7 mouse cellular contexts compared by ENCODE assay signal in genomic region chr9:57504381-57504700, GRCm38 (mm10). TPM values are rescaled to one million over a fixed set of nuclear protein-coding genes. Genes with fewer than 3 reads are reported as not detected.
A peak's percentile ranks its signal among the peaks of the same experiment; 100 is the strongest.
DNase-seq lines count a peak whose midpoint lies in the region; ATAC-seq and TF ChIP-seq lines count a peak whose summit lies in the region.

No protein-coding gene starts in this region.

- peak; percentile 34 for DNase-seq in adrenal gland, adult 8-10 months
- DNase-seq in embryo, embryonic 10 days (ENCODE audit: low spot score) = peak; percentile 56
- DNase-seq in heart, adult 9 months (ENCODE audit: low spot score in 2 of 2) = peak; percentile 42 to 44
- DNase-seq in kidney, adult 2 months = peak; percentile 73
- DNase-seq in liver, embryonic 14.5 days (ENCODE audit: low read depth in 3 of 3, low spot score in 3 of 3) = no peak
- DNase-seq in neural tube, embryonic 10.5 days (ENCODE audit: extremely low spot score, low spot score) = peak; percentile 58

- 1% methylated on average over 34 of the region's 34 CpGs for WGBS in kidney, adult 2 months
- WGBS in liver, embryonic 14.5 days (ENCODE audit: insufficient replicate concordance) = 2% methylated on average over 34 of the region's 34 CpGs
- WGBS in stomach, embryonic 14.5 days = under 1% methylated on average over 34 of the region's 34 CpGs

- no peaks in the 10 kb centered on the region for H3K9me3 ChIP-seq in liver, embryonic 14.5 days (ENCODE audit: control insufficient read depth, low read length)
- H3K9me3 ChIP-seq in stomach, embryonic 14.5 days (ENCODE audit: control insufficient read depth, low read depth, low read length) = no peaks in the 10 kb centered on the region

- H3K4me3 ChIP-seq in kidney, adult 2 months (ENCODE audit: insufficient read depth, low read depth, low read length) = peak overlapping the region; percentile 3; the same call in 1 of the 2 replicates
- peak overlapping the region in 1 of 2 experiments; percentile 42; a peak in 2 of 4 replicates for H3K4me3 ChIP-seq in liver, embryonic 14.5 days (ENCODE audit: insufficient read depth in 1 of 2, low read depth in 2 of 2, low read length in 2 of 2)
- peak overlapping the region; percentile 48 for H3K4me3 ChIP-seq in stomach, embryonic 14.5 days (ENCODE audit: low read depth, low read length)

- no peak for ATAC-seq in liver, embryonic 14.5 days (ENCODE audit: insufficient read depth)
- ATAC-seq in stomach, embryonic 14.5 days (ENCODE audit: insufficient number of reproducible peaks, insufficient read depth, low FRiP score, low read depth) = no peak

- H3K9ac ChIP-seq in liver, embryonic 14.5 days (replicated peaks) = no peak overlapping the region
- H3K9ac ChIP-seq in stomach, embryonic 14.5 days (replicated peaks; ENCODE audit: low read depth, low read length) = peak overlapping the region; percentile 25; the same call in 1 of the 2 replicates

- peak; percentile 35; the same call in 1 of the 2 replicates for TF ChIP-seq CTCF in kidney, adult 2 months (conservative IDR thresholded peaks at IDR 0.05; ENCODE audit: insufficient read depth, insufficient read length, low read depth, low read length)
- peak; percentile 59 for TF ChIP-seq CTCF in liver, embryonic 14.5 days (IDR thresholded peaks at IDR 0.05; ENCODE audit: low read depth)

- TF ChIP-seq EP300 in liver, embryonic 14.5 days (IDR thresholded peaks at IDR 0.05; ENCODE audit: low read depth) = no peak

- H3K4me1 ChIP-seq in kidney, adult 2 months (ENCODE audit: control insufficient read depth, insufficient read depth, low read length) = peaks cover 3% of the 10 kb centered on the region; the same call in 1 of the 2 replicates
- peaks cover 12 to 15% of the 10 kb centered on the region in 2 experiments for H3K4me1 ChIP-seq in liver, embryonic 14.5 days (replicated peaks; ENCODE audit: control insufficient read depth in 2 of 2, insufficient read depth in 2 of 2, low read length in 1 of 2)
- H3K4me1 ChIP-seq in stomach, embryonic 14.5 days (ENCODE audit: control insufficient read depth, insufficient read depth, low read length) = peaks cover 17% of the 10 kb centered on the region; the same call in 1 of the 2 replicates

- no peak overlapping the region for H3K27ac ChIP-seq in kidney, adult 2 months (ENCODE audit: insufficient read depth, low read depth, low read length)
- no peak overlapping the region for H3K27ac ChIP-seq in liver, embryonic 14.5 days
- no peak overlapping the region for H3K27ac ChIP-seq in stomach, embryonic 14.5 days (ENCODE audit: low read length)

- no peaks in the 10 kb centered on the region; the same call in 1 of the 2 replicates for H3K27me3 ChIP-seq in kidney, adult 2 months (replicated peaks; ENCODE audit: control insufficient read depth, insufficient read depth, low read length)
- peaks cover 71% of the 10 kb centered on the region for H3K27me3 ChIP-seq in liver, embryonic 14.5 days (ENCODE audit: control insufficient read depth, insufficient read depth, low read length)
- peaks cover 48% of the 10 kb centered on the region for H3K27me3 ChIP-seq in stomach, embryonic 14.5 days (ENCODE audit: control insufficient read depth, insufficient read depth, low read length)

- peak overlapping the region; percentile 61 for H3K4me2 ChIP-seq in liver, embryonic 14.5 days (ENCODE audit: low read depth)
- H3K4me2 ChIP-seq in stomach, embryonic 14.5 days (replicated peaks; ENCODE audit: low read depth, low read length) = peak overlapping the region; percentile 98

- no peak for TF ChIP-seq POLR2A in kidney, adult 2 months (IDR thresholded peaks at IDR 0.05; ENCODE audit: low read depth, low read length)

- H3K36me3 ChIP-seq in kidney, adult 2 months (ENCODE audit: control insufficient read depth, insufficient read depth, low read length) = no peaks in the 10 kb centered on the region
- H3K36me3 ChIP-seq in liver, embryonic 14.5 days (replicated peaks; ENCODE audit: control insufficient read depth, insufficient read depth, low read depth) = no peaks in the 10 kb centered on the region
- no peaks in the 10 kb centered on the region for H3K36me3 ChIP-seq in stomach, embryonic 14.5 days (ENCODE audit: control insufficient read depth, insufficient read depth, low read length)

RNA-seq across cellular contexts. Expression of gene Rpp25, which starts 0.5 kb away (rescaled TPM):
- 1 to 10 TPM; 3.8 to 9.1 (median 5.3) TPM for total RNA-seq in adrenal gland, adult 8-10 months (2022)
- 0.36 and 0.94 TPM in 2 replicates for polyA plus RNA-seq in kidney, adult 2 months (2012; rRNA removed)
- polyA plus RNA-seq in liver, embryonic 14.5 days (2012; rRNA removed) = 0.09 and 0.18 TPM in 2 replicates
- polyA plus RNA-seq in liver, embryonic 14.5 days (2014; fragmentation: Nextera tagmentation; extraction: Ambion mirVana) = 0.39 and 0.54 TPM in 2 replicates
- polyA plus RNA-seq in stomach, embryonic 14.5 days (2014; fragmentation: Nextera tagmentation; extraction: Ambion mirVana) = 3.8 and 4.8 TPM in 2 replicates

RNA-seq across cellular contexts. Expression of gene Cox5a, which starts 16.7 kb away (rescaled TPM):
- total RNA-seq in adrenal gland, adult 8-10 months (2022) = 100 to 1,000 TPM; 236 to 400 (median 335) TPM
- polyA plus RNA-seq in kidney, adult 2 months (2012; rRNA removed) = 757 and 763 TPM in 2 replicates
- polyA plus RNA-seq in liver, embryonic 14.5 days (2012; rRNA removed) = 104 and 121 TPM in 2 replicates
- polyA plus RNA-seq in liver, embryonic 14.5 days (2014; fragmentation: Nextera tagmentation; extraction: Ambion mirVana) = 316 and 317 TPM in 2 replicates
- 525 and 538 TPM in 2 replicates for polyA plus RNA-seq in stomach, embryonic 14.5 days (2014; fragmentation: Nextera tagmentation; extraction: Ambion mirVana)

RNA-seq across cellular contexts. Expression of gene Fam219b, which starts 33.0 kb away (rescaled TPM):
- total RNA-seq in adrenal gland, adult 8-10 months (2022) = 10 to 100 TPM; 25.5 to 34.9 (median 31.0) TPM
- polyA plus RNA-seq in kidney, adult 2 months (2012; rRNA removed) = 6.2 and 12.2 TPM in 2 replicates
- polyA plus RNA-seq in liver, embryonic 14.5 days (2012; rRNA removed) = 2.0 and 3.1 TPM in 2 replicates
- 4.8 and 5.9 TPM in 2 replicates for polyA plus RNA-seq in liver, embryonic 14.5 days (2014; fragmentation: Nextera tagmentation; extraction: Ambion mirVana)
- polyA plus RNA-seq in stomach, embryonic 14.5 days (2014; fragmentation: Nextera tagmentation; extraction: Ambion mirVana) = 22.5 and 23.6 TPM in 2 replicates

RNA-seq across cellular contexts. Expression of gene Scamp5, which starts 36.5 kb away (rescaled TPM):
- 10 to 100 TPM; 12.4 to 30.5 (median 21.9) TPM for total RNA-seq in adrenal gland, adult 8-10 months (2022)
- polyA plus RNA-seq in kidney, adult 2 months (2012; rRNA removed) = 76.4 and 83.5 TPM in 2 replicates
- 9.1 and 9.2 TPM in 2 replicates for polyA plus RNA-seq in liver, embryonic 14.5 days (2012; rRNA removed)
- polyA plus RNA-seq in liver, embryonic 14.5 days (2014; fragmentation: Nextera tagmentation; extraction: Ambion mirVana) = 4.5 and 5.2 TPM in 2 replicates
- 17.9 and 20.0 TPM in 2 replicates for polyA plus RNA-seq in stomach, embryonic 14.5 days (2014; fragmentation: Nextera tagmentation; extraction: Ambion mirVana)

RNA-seq across cellular contexts. Expression of gene Mpi, which starts 48.2 kb away (rescaled TPM):
- 10 to 100 TPM; 35.5 to 66.3 (median 46.1) TPM for total RNA-seq in adrenal gland, adult 8-10 months (2022)
- 62.4 and 70.4 TPM in 2 replicates for polyA plus RNA-seq in kidney, adult 2 months (2012; rRNA removed)
- 8.1 and 8.5 TPM in 2 replicates for polyA plus RNA-seq in liver, embryonic 14.5 days (2012; rRNA removed)
- 6.7 and 7.9 TPM in 2 replicates for polyA plus RNA-seq in liver, embryonic 14.5 days (2014; fragmentation: Nextera tagmentation; extraction: Ambion mirVana)
- 31.8 and 33.1 TPM in 2 replicates for polyA plus RNA-seq in stomach, embryonic 14.5 days (2014; fragmentation: Nextera tagmentation; extraction: Ambion mirVana)

Comparison
In these comparisons a context has a peak if more than half of its experiments do, and no peak if none do; other contexts are left out.
1. DNase-seq: peak in adrenal gland, adult 8-10 months (single experiment), embryo, embryonic 10 days (single experiment), heart, adult 9 months (2 of 2), kidney, adult 2 months (single experiment) and neural tube, embryonic 10.5 days (single experiment); none in liver, embryonic 14.5 days (0 of 3).